In the genomic region with DNA sequence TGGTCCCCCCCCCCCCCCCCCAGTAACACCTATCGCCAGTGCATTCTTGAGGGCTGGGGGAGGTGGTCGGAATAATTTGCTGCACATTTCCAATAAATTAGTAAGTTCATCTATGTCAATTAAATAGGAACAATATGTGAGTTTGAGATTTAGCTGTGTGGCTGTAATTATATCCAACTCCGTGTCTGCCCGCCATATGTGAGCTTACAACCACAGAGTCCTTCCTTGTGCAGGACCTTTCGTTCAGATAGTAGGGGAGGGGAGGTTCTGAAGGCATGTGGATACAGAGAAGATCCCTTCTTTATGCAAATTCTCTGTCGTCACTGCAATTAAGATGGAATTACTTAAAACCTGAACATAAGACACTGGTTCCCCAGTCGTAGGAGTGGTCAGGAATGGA, we compare ENCODE assay signal across 10 mouse cellular contexts. TPM values are rescaled to one million over a fixed set of nuclear protein-coding genes. Genes with fewer than 3 reads are reported as not detected.
A peak's percentile ranks its signal among the peaks of the same experiment; 100 is the strongest.
DNase-seq lines count a peak whose midpoint lies in the region; ATAC-seq lines count a peak whose summit lies in the region.
"Had no signal": no experiment of that assay in that cellular context is flagged by ENCODE, and none has a peak within 500 bp of the region (broad histone marks: within the 10 kb centered on the region; RNA-seq: fewer than 3 reads in every experiment).

No protein-coding gene starts in this region.

- peak overlapping the region; percentile 86 for H3K4me2 ChIP-seq in heart, embryonic 13.5 days
- peak overlapping the region; percentile 92 for H3K4me2 ChIP-seq in embryonic facial prominence, embryonic 11.5 days (ENCODE audit: low read depth, low read length)
- H3K4me2 ChIP-seq in hindbrain, embryonic 14.5 days (replicated peaks) = peak overlapping the region; percentile 91
- H3K4me2 ChIP-seq in midbrain, embryonic 13.5 days (replicated peaks) = peak overlapping the region; percentile 96

- no peaks in the 10 kb centered on the region for H3K27me3 ChIP-seq in heart, embryonic 13.5 days (replicated peaks)
- no peaks in the 10 kb centered on the region for H3K27me3 ChIP-seq in embryonic facial prominence, embryonic 11.5 days (ENCODE audit: control insufficient read depth, insufficient read depth, low read length)
- no peaks in the 10 kb centered on the region for H3K27me3 ChIP-seq in hindbrain, embryonic 14.5 days (ENCODE audit: control insufficient read depth, insufficient read depth, low read length)
- H3K27me3 ChIP-seq in midbrain, embryonic 13.5 days = no peaks in the 10 kb centered on the region

- WGBS in heart, embryonic 13.5 days = 71% methylated on average over 7 of the region's 7 CpGs
- WGBS in embryonic facial prominence, embryonic 11.5 days = 27% methylated on average over 7 of the region's 7 CpGs
- 48% methylated on average over 7 of the region's 7 CpGs for WGBS in hindbrain, embryonic 14.5 days
- WGBS in midbrain, embryonic 13.5 days = 55% methylated on average over 7 of the region's 7 CpGs

- no peak for ATAC-seq in heart, embryonic 13.5 days (ENCODE audit: extremely low read depth, insufficient number of reproducible peaks, low FRiP score, low TSS enrichment)
- no peak for ATAC-seq in embryonic facial prominence, embryonic 11.5 days (replicated peaks; ENCODE audit: insufficient number of reproducible peaks, low FRiP score, low TSS enrichment, low read depth)
- ATAC-seq in hindbrain, embryonic 14.5 days (ENCODE audit: low FRiP score) = no peak
- ATAC-seq in midbrain, embryonic 13.5 days = no peak
- ATAC-seq: CD4-positive, CD25-positive, alpha-beta regulatory T cell, adult 4 months had no signal

- H3K4me1 ChIP-seq in heart, embryonic 13.5 days = peaks cover 73% of the 10 kb centered on the region
- H3K4me1 ChIP-seq in embryonic facial prominence, embryonic 11.5 days (ENCODE audit: control insufficient read depth, insufficient read depth, low read length) = peaks cover 2% of the 10 kb centered on the region
- peaks cover 47% of the 10 kb centered on the region for H3K4me1 ChIP-seq in hindbrain, embryonic 14.5 days (replicated peaks; ENCODE audit: control insufficient read depth, insufficient read depth, low read length)
- peaks cover 70% of the 10 kb centered on the region for H3K4me1 ChIP-seq in midbrain, embryonic 13.5 days (replicated peaks)

- H3K9ac ChIP-seq in heart, embryonic 13.5 days = peak overlapping the region; percentile 54; the same call in 1 of the 2 replicates
- H3K9ac ChIP-seq in embryonic facial prominence, embryonic 11.5 days (replicated peaks; ENCODE audit: low read length) = peak overlapping the region; percentile 96; the same call in 1 of the 2 replicates
- H3K9ac ChIP-seq in hindbrain, embryonic 14.5 days = peak overlapping the region; percentile 90
- H3K9ac ChIP-seq in midbrain, embryonic 13.5 days (replicated peaks) = peak overlapping the region; percentile 89

- no peak for DNase-seq in heart, adult 8-10 months (ENCODE audit: low spot score)
- peak; percentile 74 for DNase-seq in embryonic facial prominence, embryonic 11.5 days (ENCODE audit: low spot score)
- DNase-seq in hindbrain, embryonic 14.5 days (ENCODE audit: low spot score) = no peak
- DNase-seq in urinary bladder, adult 18-20 months (ENCODE audit: low spot score in 2 of 2) = no peak
- DNase-seq in gastrocnemius, postnatal 10 days = no peak
- no peak for DNase-seq in urinary bladder, postnatal 36 days (ENCODE audit: low spot score in 2 of 2)

- peak overlapping the region; percentile 86 for H3K4me3 ChIP-seq in heart, embryonic 13.5 days
- H3K4me3 ChIP-seq in embryonic facial prominence, embryonic 11.5 days (ENCODE audit: low read depth, low read length) = peak overlapping the region; percentile 76
- H3K4me3 ChIP-seq in hindbrain, embryonic 14.5 days (replicated peaks; ENCODE audit: low read length) = peak overlapping the region; percentile 92
- peak overlapping the region; percentile 85 for H3K4me3 ChIP-seq in midbrain, embryonic 13.5 days (replicated peaks)

- no peak overlapping the region for H3K27ac ChIP-seq in heart, embryonic 13.5 days (replicated peaks)
- H3K27ac ChIP-seq in embryonic facial prominence, embryonic 11.5 days (replicated peaks; ENCODE audit: low read depth, low read length) = no peak overlapping the region
- no peak overlapping the region for H3K27ac ChIP-seq in hindbrain, embryonic 14.5 days
- H3K27ac ChIP-seq in midbrain, embryonic 13.5 days = no peak overlapping the region

- no peaks in the 10 kb centered on the region for H3K9me3 ChIP-seq in heart, embryonic 13.5 days
- H3K9me3 ChIP-seq in embryonic facial prominence, embryonic 11.5 days (replicated peaks; ENCODE audit: control insufficient read depth, low read length) = no peaks in the 10 kb centered on the region
- H3K9me3 ChIP-seq in hindbrain, embryonic 14.5 days (ENCODE audit: control insufficient read depth, low read length) = no peaks in the 10 kb centered on the region
- no peaks in the 10 kb centered on the region for H3K9me3 ChIP-seq in midbrain, embryonic 13.5 days

- no peaks in the 10 kb centered on the region for H3K36me3 ChIP-seq in heart, embryonic 13.5 days
- H3K36me3 ChIP-seq in embryonic facial prominence, embryonic 11.5 days (replicated peaks; ENCODE audit: control insufficient read depth, insufficient read depth, low read depth, low read length) = no peaks in the 10 kb centered on the region
- no peaks in the 10 kb centered on the region for H3K36me3 ChIP-seq in hindbrain, embryonic 14.5 days (replicated peaks; ENCODE audit: control insufficient read depth, insufficient read depth)
- no peaks in the 10 kb centered on the region for H3K36me3 ChIP-seq in midbrain, embryonic 13.5 days

RNA-seq across cellular contexts. Expression of gene Sept11, which starts 2.1 kb away (rescaled TPM):
- 82.0 and 82.4 TPM in 2 replicates for polyA plus RNA-seq in heart, embryonic 13.5 days (2015; fragmentation: Nextera tagmentation; extraction: Ambion mirVana)
- total RNA-seq in heart, adult 8-10 months (2022) = 10 to 100 TPM; 23.6 to 29.9 (median 25.5) TPM
- 236 and 261 TPM in 2 replicates for polyA plus RNA-seq in embryonic facial prominence, embryonic 11.5 days (2014; fragmentation: Nextera tagmentation; extraction: Ambion mirVana)
- polyA plus RNA-seq in hindbrain, embryonic 14.5 days (2014; fragmentation: Nextera tagmentation; extraction: Ambion mirVana) = 155 and 163 TPM in 2 replicates
- polyA plus RNA-seq in midbrain, embryonic 13.5 days (2015; fragmentation: Nextera tagmentation; extraction: Ambion mirVana) = 172 and 173 TPM in 2 replicates
- total RNA-seq in gastrocnemius, postnatal 10 days (2021) = 100 to 1,000 TPM; 161 to 185 TPM

RNA-seq across cellular contexts. Expression of gene Sowahb, which starts 50.5 kb away (rescaled TPM):
- 0.08 TPM in 1 of 2 replicates, not detected in the other for polyA plus RNA-seq in heart, embryonic 13.5 days (2015; fragmentation: Nextera tagmentation; extraction: Ambion mirVana)
- under 1 TPM; 0.05 to 0.22 (median 0.12) TPM for total RNA-seq in heart, adult 8-10 months (2022)
- polyA plus RNA-seq in embryonic facial prominence, embryonic 11.5 days (2014; fragmentation: Nextera tagmentation; extraction: Ambion mirVana) = 0.45 and 0.66 TPM in 2 replicates
- not detected in 2 replicates for polyA plus RNA-seq in hindbrain, embryonic 14.5 days (2014; fragmentation: Nextera tagmentation; extraction: Ambion mirVana)
- polyA plus RNA-seq in midbrain, embryonic 13.5 days (2015; fragmentation: Nextera tagmentation; extraction: Ambion mirVana) = 0.06 TPM in 1 of 2 replicates, not detected in the other
- total RNA-seq in gastrocnemius, postnatal 10 days (2021) = under 1 TPM in 1 of 2 experiments, not detected in 1; 0.07 TPM
- total RNA-seq: megakaryocyte progenitor cell, adult 5-6 weeks had no signal
- polyA plus RNA-seq: CD4-positive, CD25-positive, alpha-beta regulatory T cell, adult 4 months had no signal
